Mouse (Mus musculus) naive thymus-derived CD4-positive, alpha-beta T cell, adult 2 months (primary cell): ENCODE measurements around the gene Wwc2.

ENCODE experiments used
- DNase-seq: peaks from one replicate; pipeline ENCODE4 v3.0.0-alpha.2; 2011; ENCODE audit warnings: low read depth

Wwc2 gene

DNA sequence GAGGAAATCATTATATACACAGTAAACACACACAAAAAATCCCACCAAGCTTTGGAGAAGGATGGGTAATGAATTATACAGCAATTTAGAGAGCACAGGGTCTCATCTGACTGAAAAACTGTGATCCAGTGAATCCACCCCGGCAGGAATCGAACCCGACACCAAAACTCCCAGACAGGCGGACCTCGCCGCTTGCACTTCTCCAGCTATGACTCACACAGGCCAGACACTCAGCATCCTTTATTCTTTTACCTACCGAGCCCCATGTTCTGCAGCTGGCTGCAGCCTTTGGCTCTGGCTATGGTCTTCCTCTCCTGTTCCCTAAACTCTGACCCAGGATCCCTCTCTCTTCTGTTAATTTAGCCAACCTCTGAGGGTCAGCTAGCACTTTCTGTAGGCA, 85.5 kb downstream of the Wwc2 start:
- DNase-seq, result no peak

DNA sequence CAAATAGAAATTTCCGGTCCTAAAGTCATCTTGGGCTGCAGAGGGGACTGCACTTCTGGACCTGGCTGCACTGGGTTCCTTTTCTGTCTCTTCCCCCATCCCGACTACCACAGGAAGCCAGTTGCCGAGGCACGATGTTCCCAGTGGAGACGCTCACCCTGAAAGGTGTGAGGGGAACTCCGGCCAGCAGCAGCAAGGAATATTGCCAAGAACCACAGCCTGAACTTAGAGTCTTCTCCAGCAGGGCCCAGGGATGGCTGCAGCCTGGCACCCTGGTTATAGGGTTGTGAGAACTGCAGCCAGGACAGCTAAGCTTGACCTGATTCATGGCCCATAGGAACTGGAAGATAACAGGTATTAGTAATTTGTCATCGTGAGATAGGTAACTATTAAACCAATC, 86.7 kb downstream of the Wwc2 start:
- DNase-seq, result no peak

DNA sequence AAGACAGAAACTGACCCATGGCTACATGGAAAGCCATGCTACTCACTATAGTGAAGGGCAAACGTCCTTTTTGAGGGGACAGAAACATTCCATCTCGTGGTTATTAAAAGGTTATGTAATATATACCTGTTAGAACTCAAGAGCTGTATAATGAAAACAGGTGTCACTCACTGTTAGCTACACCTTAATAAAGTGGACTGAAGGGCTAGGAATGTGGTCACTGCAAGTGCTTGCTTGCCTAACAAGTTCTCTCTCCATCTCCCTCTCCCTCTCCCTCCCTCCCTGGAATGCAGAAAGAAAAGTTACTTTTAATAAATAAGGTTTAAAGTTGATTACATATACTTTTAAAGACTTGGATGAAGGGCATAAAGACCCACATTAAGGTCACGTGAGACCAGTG, 88.0 kb downstream of the Wwc2 start:
- DNase-seq, result no peak

DNA sequence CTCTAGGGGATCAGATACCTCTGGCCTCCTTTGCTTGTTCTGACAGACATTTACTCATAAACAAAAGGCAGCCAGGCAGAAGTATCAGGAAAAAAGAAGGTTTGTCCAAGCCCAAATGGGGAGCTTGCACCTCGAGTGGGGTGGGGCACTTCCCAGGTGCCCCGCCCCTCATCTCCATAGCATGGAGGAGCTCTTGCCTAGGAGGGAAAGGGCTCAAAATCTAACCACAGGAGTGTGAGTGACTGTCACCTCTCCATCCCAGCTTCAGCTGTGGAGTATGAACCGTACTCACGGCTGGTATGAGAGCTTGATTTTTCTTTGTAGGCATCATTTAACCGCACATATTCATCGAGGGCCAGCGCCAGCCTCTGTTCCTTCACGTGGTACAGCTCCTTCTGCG, 90.4 kb downstream of the Wwc2 start:
- DNase-seq, result no peak

DNA sequence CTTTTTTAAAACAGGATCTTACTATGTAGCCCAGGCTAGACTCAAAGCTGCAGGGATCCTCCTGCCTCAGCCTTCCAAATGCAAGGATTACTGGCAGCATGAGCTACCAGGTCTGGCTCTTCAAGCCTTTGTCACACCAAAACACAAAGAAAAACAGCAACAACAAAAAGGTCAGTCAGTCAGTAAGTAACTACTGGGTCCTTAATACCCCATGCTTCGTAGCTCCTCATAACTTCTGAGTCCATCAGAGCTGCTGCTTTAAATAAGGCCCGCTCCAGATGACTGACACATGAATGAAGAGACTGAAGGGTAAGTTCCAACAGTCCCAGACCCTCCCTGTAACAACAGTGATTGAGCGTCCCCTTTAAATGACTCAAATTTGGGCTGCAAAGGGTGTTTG, 90.8 kb downstream of the Wwc2 start:
- no peak for DNase-seq

DNA sequence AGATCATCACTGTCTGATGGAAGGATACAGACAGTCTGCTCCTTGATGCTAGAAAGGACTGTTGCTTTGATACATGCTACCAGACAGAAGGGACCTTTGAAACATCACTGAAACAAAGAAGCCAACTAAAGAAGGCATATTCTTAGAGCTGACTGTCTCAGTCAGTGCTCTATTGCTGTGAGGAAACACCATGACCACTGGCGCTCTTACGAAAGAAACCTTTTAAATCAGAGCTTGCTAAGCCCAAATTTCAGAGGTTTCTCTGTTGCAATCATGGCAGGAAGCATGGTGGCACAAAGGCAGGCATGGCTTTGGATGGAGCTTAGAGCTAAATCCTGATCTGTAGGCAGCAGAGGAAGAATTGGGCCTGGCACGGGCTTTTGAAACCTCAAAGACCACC, 98.3 kb downstream of the Wwc2 start:
- DNase-seq, result no peak

DNA sequence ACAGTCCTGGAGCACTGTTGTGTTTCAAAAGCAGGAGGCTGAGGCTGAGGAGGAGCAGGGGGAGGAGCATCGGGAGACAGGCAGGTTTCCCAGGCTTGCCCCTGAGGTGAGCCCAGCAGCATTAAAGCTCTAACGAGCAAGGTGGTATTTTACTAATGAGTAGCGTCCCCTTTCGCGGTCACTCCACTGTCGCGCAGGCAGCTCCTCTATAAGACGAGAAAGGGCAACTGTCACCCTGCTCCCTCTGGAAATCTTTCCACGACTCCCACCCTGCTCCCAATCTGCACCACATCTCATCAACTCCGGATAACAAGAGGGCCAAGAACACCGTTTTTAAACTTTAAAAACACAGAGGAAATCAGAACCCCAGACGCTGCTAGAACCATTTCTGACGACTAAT, 99.1 kb downstream of the Wwc2 start:
- no peak for DNase-seq

DNA sequence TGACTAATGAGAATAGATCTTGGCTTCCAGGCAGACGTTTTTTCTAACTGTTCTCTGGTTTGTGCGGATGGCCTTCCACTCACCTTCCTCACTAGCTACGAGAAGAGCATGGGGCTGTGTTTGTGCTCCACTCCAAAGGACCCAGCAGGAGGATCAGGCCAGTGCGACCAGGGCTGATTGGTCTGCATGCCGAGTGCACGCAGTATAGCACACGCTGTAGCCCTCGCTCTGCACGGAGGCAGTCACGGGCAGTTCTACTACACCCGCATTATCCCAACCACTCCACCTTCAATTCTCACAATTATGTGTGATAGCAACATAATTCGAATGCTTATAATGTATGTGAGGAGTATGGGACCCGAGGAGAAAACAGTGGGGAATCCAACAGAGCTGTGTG, 99.9 kb downstream of the Wwc2 start:
- no peak for DNase-seq

DNA sequence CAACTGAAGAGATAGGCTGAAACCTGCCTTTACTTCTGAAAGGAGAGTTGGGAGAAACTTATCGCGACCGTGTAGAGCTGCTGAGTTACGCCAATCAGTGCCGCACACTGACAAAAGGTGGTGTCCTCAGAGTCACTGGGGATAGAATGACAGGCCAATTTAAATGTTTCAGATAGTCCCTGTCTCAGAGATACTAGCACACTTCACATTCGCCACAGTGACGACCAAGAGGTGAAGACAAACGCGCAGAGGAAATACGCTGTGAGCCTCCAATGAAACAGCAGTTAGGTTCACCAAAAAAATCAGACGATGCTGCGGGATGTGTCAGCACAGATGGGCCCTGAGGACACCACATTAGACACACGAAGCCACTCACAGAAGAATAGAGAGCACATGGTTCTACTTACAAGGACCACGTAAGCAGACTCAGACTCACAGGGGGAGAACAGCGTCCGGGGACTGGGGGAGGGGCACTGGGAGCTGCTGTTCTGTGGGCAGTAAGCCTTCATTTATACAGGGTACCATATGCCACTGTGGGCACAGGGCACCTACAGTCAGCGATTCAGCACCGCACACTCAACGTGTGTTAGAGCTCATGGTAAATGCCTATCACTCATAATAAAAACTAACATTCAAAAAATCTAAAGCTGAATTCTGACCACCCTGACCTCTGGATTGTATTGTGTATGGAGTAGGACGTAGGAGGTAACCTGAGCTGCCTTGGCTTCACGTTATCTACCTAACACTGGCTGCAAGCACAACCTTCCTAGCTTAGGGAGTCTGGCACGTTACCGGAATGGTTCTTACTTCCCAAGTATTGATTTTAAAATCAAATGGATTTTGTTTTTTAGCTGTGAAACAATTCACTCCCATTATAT, 100.5 kb downstream of the Wwc2 start:
- DNase-seq, result no peak

DNA sequence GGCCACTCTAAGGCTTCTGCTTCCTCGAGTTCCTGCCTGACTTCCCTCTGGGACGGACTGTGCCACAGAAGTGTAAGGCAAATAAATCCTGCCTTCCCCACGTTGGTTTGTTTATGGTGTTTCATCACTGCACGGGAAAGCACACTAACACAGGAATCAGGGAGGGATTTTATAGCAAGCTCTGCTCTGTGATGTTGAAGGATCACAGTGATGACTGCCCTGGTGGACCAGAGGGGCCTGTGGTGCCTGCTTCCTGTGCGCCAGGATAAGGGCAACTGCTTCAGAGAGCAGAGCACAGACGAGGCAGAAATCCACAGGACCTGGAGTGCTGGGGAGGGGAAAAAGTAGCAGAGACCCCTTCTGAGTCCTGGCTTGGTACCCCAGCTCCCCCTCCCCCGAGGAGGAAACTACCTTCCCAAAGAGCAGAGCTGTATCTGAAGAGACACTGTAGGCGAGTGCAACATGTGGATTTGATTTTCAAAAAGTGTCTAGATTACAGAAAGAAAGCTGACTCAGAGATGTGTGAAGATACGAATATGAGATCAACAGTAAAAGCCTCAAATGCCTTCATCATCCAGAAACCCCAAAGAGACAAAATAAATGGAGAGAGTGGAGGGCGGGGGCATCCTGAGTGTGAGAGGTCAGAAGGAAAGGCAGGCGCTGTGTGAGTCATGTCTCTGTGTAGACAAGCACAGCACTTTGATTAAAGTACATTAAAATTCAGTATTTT, 101.7 kb downstream of the Wwc2 start:
- DNase-seq, result no peak

DNA sequence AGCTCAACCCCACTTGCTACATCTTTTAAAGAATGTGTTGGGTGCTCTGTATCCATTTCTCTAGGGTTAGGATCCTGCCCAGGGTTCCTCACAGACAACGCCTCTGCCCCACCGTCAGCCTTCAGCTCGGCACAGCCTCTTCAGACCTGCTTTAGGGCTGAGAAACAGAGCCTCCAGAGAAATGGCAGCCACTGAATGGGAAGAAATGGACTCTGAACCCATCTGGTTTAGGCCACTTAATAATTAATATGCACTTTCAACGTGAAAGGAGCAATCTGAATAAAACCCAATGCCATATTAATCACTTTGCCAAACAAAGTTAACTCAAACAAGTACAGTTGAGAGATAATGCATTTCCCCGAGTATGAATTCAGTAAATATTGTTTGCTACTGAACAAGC, 106.4 kb downstream of the Wwc2 start:
- no peak for DNase-seq

DNA sequence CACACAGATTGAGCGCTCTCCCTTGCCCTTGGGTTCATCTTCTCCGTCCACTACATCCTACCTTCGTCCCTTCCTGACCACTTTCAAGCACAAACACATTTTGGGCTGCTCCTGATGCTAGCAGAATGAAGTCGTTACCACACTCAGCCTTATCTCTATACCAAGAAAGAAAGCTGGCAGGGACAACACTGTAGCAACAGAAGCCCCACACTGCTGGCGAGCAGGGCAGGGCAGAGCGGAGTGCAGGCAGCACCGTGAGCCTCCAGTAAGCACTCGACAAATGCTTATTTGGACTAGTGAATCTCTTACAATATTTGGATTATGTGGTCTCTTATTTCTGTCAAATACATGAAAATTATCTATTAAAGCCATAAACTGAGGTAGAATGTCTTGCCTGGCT, 107.0 kb downstream of the Wwc2 start:
- DNase-seq, result no peak

DNA sequence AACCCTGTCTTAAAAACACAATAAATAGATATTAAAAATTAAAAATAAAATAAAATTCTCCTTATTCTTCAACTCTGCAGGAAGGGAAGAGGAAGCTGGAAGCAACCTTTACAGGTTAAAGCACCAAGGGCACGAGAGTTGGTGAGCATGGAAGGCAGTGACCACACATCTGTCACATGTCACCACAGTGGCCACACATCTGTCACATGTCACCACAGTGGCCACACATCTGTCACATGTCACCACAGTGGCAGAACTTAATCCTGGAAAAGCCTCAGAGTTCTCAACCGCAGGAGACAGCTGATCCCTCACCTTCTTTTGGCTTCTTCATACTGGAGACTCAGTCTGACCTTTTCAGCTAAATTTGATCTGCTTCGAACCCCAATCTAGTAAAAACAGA, 112.2 kb downstream of the Wwc2 start:
- DNase-seq, result no peak

DNA sequence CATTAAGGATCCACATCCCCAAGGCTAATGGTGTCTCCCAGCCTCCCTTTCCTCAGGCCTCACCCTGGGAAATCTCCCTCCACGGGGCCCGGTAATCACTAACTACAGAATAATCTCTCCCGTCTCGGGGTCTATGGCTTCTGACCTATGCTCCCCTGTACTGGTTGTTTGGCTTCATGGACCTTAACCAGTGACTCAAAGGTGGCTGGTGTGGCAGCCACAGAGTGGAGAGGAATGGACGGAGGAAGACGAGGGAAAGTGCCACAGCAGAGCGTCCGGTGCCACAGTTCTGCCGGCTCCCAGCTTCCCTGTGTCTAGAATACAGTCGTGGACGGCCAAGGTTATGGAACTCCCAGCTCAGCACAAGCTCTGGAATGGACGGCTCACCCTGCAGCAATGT, 114.9 kb downstream of the Wwc2 start:
- no peak for DNase-seq

DNA sequence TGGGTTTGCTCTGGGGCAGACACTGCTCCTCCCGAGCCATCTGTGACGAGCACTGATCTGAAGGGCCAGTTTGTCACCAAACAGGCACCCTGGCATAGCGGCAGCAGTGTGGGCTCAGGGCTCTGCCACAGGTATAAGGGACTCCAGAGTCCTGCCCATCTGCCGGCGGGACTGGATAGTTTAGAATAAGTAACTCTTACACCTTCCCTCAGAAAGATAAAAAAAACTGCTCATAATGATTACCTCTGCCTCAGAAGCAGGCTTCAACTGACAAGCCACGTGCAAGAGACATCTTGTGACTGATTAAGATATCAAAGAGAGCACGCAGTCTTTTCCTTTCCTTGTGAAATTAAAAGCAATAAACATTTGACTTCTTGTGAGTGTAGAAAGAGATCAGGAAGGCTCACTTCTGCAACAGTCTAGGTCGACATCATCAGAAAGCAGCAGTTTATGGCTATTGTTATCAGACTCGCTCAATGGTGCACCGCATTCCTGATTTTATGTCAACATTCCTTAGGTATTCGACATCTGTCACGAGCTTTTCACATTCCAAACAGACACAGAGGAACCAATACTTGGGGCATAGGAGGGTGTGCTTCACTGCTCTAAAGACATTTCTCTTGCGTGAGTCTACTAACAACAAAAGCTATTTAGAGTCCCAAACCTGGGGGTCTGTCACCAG, 116.1 kb downstream of the Wwc2 start:
- no peak for DNase-seq

DNA sequence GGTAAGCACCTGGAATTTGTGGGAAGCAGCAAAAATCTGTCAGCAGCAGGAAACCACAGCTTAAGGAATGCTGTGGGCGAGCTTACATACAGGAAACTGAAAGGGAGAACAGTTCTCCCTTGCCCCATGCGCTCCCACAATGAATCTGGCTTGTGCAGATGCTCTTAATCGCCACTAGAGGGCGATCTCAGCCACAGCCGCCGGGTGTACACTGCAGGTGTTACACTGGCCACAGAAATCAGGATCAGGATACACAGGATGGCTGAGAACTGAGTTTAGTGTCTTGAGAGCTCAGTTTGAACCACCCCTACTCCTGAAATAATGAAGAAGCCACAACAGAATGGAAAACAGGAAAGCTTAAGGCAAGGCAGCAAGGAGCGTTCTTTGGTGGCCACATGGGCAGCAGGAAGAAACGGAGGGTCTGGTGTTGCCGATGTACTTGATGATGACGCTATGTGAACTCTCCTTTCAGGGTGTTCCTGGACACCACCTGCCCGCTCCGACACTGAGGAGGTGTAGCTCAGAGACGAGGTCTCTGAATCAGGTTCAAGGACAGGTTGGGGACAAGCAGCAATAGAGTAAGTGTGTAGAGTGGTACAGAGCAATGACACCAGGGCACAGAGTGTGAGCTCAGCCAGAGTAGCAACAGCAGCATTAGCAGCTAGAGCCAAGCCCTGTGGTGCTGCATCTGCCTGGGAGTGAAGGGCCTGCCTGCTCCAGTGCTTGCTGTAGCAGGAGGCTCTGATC, 118.2 kb downstream of the Wwc2 start:
- peak; percentile 36 for DNase-seq

DNA sequence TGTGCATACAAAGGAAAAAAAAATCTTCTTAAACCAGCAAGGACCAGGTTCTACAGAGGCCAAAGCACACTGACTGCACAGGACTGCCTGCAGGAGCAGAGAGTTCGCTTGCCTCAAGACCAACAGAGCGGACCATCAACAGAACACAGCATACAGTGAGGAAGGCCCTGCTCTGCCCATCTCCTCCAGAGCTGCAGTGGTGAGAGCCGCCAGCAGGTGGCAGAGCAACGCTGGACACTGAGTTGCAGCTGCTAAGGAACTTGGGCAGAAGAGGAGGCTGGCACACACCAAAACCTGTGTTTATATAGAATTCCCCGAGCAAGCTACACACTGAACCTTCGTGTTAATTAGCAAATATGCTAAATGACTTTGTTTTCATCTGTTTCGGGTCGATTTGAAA, 123.7 kb downstream of the Wwc2 start:
- DNase-seq, result peak; percentile 72

DNA sequence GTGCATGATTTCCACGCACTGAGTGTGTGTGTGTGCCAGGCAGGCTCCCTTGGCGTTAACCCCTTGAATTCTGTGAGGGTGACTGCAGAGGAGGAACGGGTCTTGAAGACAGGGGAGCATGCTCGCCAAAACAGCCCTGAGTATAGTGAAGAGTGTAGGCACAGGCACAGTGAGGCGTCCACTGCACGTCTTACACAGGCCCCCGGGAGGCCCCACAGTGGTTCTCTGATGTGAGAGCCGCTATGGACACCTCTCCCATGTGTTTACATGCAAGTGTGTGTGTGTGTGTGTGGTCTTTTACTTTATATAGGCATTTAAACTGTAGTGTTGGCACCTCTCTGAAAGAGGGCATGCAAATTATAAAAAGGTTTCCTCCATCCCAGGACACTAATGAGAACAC, 124.2 kb downstream of the Wwc2 start:
- DNase-seq, result no peak

DNA sequence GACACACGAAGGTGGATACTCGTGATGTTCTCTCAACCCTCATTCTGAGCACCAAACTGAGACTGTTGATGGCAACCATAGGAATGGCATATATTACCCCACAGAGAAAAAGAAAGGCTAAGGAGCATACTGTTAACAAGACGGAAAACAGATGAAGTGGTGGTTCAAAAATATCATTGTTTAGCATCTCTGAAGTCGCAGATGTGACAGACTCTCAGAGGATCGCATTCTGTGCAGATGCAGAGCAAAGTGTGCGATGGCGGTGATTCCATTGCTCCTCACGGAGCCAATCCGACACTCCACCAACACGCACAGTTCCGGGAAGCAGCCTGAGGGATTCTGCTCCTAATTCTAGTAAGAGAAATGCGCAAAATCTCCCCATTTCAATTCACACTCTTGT, 131.5 kb downstream of the Wwc2 start:
- DNase-seq, result no peak

DNA sequence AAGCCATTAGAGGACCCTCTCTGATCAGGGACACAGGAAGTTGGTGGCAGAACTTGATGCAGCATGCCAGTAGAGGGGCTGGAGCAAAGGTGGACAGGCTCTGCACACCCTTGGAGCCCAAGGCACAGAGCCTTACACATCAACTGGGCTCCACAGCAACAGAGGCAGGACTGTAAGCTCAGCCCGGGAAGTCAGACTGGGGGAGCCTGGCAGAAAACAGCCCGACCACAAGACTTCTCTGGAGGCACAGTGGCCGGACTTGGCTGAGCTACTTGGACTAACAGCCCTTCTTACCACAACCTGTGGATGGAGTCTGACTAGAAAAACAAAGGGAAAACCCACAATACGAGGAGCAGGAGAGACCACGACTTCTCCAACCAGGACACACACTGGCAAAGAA, 137.4 kb downstream of the Wwc2 start:
- no peak for DNase-seq

DNA sequence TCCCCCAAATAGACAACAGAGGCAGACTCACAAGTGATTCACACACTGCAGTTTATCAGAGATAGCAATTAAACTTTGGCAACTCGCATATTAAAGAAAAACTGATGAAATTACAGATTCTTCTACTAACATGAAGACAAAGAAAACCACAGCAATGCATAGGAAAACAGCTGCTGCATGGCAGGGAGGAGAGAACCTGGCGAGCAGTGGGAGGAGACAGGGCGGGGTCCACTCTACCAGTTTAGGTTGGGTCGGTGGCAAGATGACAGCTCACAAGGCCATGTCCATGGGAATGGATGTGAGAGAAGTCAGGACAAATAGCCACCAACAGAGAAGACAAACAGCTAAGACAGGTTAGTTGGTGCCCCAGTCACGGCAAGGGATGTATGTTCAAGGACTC, 138.0 kb downstream of the Wwc2 start:
- no peak for DNase-seq

DNA sequence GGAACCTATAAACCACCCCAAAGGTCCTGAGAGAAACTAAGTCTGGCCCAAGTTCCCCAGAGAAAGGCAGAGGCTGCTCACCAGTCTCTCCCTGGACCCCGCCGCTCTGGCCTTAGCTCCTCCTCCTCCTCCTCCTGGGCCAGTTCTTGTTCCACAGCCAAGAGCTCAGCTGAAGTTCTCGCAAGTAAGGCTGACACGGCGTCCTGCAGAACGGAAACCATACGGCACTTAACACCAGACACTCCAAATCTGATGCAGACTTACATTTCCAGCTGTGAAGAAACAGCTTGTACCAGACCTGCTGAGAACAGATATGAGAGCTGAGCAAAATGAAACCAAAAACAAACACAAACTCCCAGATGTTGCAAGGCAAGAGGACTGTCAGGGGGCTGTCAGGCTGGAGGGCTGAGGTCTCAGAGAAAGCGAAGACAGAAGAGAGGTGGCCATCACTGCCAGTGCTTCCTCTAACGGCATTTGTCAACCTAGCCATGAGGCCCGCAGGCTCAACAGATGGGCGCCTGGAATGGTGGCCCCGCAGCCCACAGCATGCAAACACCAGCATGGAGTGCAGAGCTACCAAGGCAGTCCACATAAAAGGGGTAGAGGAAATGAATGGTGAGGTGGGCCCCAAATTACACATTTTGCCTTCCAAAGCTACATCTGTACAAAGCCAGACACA, 138.8 kb downstream of the Wwc2 start:
- DNase-seq, result peak; percentile 26
